ENCODE assay signal across 14 mouse cellular contexts in genomic region chr4:134257198-134258009, GRCm38 (mm10). TPM values are rescaled to one million over a fixed set of nuclear protein-coding genes. Genes with fewer than 3 reads are reported as not detected.
DNase-seq lines count a peak whose midpoint lies in the region; ATAC-seq and TF ChIP-seq lines count a peak whose summit lies in the region.
"Had no signal": no experiment of that assay in that cellular context is flagged by ENCODE, and none has a peak within 500 bp of the region (broad histone marks: within the 10 kb centered on the region; RNA-seq: fewer than 3 reads in every experiment).

No protein-coding gene starts in this region.

- 0 out of 2 replicates have a peak overlapping the region, but pooled peaks have one; percentile 0 for H3K9ac ChIP-seq in heart, embryonic 12.5 days
- no peak overlapping the region for H3K9ac ChIP-seq in lung, postnatal 0 days (replicated peaks; ENCODE audit: low read depth)
- no peak overlapping the region for H3K9ac ChIP-seq in embryonic facial prominence, embryonic 12.5 days
- no peak overlapping the region for H3K9ac ChIP-seq in neural tube, embryonic 13.5 days

- H3K27me3 ChIP-seq in heart, embryonic 12.5 days (replicated peaks), result peaks cover 8% of the 10 kb centered on the region
- H3K27me3 ChIP-seq in lung, postnatal 0 days (replicated peaks; ENCODE audit: insufficient read depth, low read length), result peaks cover 5% of the 10 kb centered on the region
- peaks cover 29% of the 10 kb centered on the region for H3K27me3 ChIP-seq in embryonic facial prominence, embryonic 12.5 days
- peaks cover 34% of the 10 kb centered on the region for H3K27me3 ChIP-seq in neural tube, embryonic 13.5 days

- intact Hi-C loops in heart, postnatal 36 days (cut with DNase I), result no loop called here
- intact Hi-C loops in left cerebral cortex, postnatal 4 days (cut with DNase I), result no loop called here

- TF ChIP-seq CTCF in lung, postnatal 0 days (IDR thresholded peaks at IDR 0.05), result no peak

- H3K4me2 ChIP-seq in heart, embryonic 12.5 days, result peak overlapping the region; percentile 44
- no peak overlapping the region for H3K4me2 ChIP-seq in lung, postnatal 0 days (replicated peaks; ENCODE audit: low read depth, low read length)
- H3K4me2 ChIP-seq in embryonic facial prominence, embryonic 12.5 days (replicated peaks), result 0 out of 2 replicates have a peak overlapping the region, but pooled peaks have one; percentile 5
- H3K4me2 ChIP-seq in neural tube, embryonic 13.5 days, result no peak overlapping the region

- no peak for TF ChIP-seq EP300 in lung, postnatal 0 days (IDR thresholded peaks at IDR 0.05)

- 0 out of 2 replicates have a peak overlapping the region, but pooled peaks have one; percentile 32 for H3K27ac ChIP-seq in heart, embryonic 12.5 days (ENCODE audit: poor library complexity, severe bottlenecking)
- peak overlapping the region; percentile 6; the same call in 1 of the 2 replicates for H3K27ac ChIP-seq in lung, postnatal 0 days (ENCODE audit: low read length)
- H3K27ac ChIP-seq in embryonic facial prominence, embryonic 12.5 days, result 0 out of 2 replicates have a peak overlapping the region, but pooled peaks have one; percentile 23
- H3K27ac ChIP-seq in neural tube, embryonic 13.5 days (replicated peaks), result peak overlapping the region; percentile 9
- H3K27ac ChIP-seq: macrophage had no signal

- ATAC-seq in heart, embryonic 12.5 days (ENCODE audit: insufficient number of reproducible peaks, low FRiP score), result no peak
- ATAC-seq in lung, postnatal 0 days, result peak; percentile 29; the same call in 1 of the 2 replicates
- no peak for ATAC-seq in embryonic facial prominence, embryonic 12.5 days (ENCODE audit: insufficient number of reproducible peaks, insufficient read depth, low FRiP score, low TSS enrichment)
- ATAC-seq in neural tube, embryonic 13.5 days (ENCODE audit: low read depth), result no peak

- H3K4me1 ChIP-seq in heart, embryonic 12.5 days (replicated peaks), result peaks cover 53% of the 10 kb centered on the region
- H3K4me1 ChIP-seq in lung, postnatal 0 days (ENCODE audit: insufficient read depth, low read depth, low read length), result peaks cover 6% of the 10 kb centered on the region
- peaks cover 37% of the 10 kb centered on the region for H3K4me1 ChIP-seq in embryonic facial prominence, embryonic 12.5 days
- peaks cover 48% of the 10 kb centered on the region for H3K4me1 ChIP-seq in neural tube, embryonic 13.5 days (replicated peaks)

- 0 out of 2 replicates have a peak, but pooled peaks cover 4% of the 10 kb centered on the region for H3K9me3 ChIP-seq in heart, embryonic 12.5 days (replicated peaks)
- no peaks in the 10 kb centered on the region for H3K9me3 ChIP-seq in lung, postnatal 0 days (ENCODE audit: low read length)
- H3K9me3 ChIP-seq in embryonic facial prominence, embryonic 12.5 days, result no peaks in the 10 kb centered on the region
- H3K9me3 ChIP-seq in neural tube, embryonic 13.5 days, result no peaks in the 10 kb centered on the region

- 23% methylated on average over 11 of the region's 11 CpGs for WGBS in heart, embryonic 12.5 days
- 32% methylated on average over 11 of the region's 11 CpGs for WGBS in lung, postnatal 0 days
- WGBS in embryonic facial prominence, embryonic 12.5 days, result 12% methylated on average over 11 of the region's 11 CpGs
- 8% methylated on average over 11 of the region's 11 CpGs for WGBS in neural tube, embryonic 13.5 days

- no peaks in the 10 kb centered on the region for H3K36me3 ChIP-seq in heart, embryonic 12.5 days
- H3K36me3 ChIP-seq in lung, postnatal 0 days (ENCODE audit: insufficient read depth, low read length), result no peaks in the 10 kb centered on the region
- no peaks in the 10 kb centered on the region for H3K36me3 ChIP-seq in embryonic facial prominence, embryonic 12.5 days
- H3K36me3 ChIP-seq in neural tube, embryonic 13.5 days, result no peaks in the 10 kb centered on the region

- no peak for DNase-seq in heart, postnatal 36 days
- no peak for DNase-seq in lung, postnatal 0 days (ENCODE audit: low spot score)
- no peak for DNase-seq in lung, adult 18-20 months
- no peak for DNase-seq in left cerebral cortex, postnatal 4 days
- DNase-seq in liver, result no peak
- DNase-seq: right cerebral cortex, postnatal 14 days had no signal

- H3K4me3 ChIP-seq in heart, embryonic 12.5 days, result no peak overlapping the region
- no peak overlapping the region for H3K4me3 ChIP-seq in lung, postnatal 0 days (ENCODE audit: low read depth, low read length)
- no peak overlapping the region for H3K4me3 ChIP-seq in embryonic facial prominence, embryonic 12.5 days
- no peak overlapping the region for H3K4me3 ChIP-seq in neural tube, embryonic 13.5 days

RNA-seq across cellular contexts. Expression of gene Grrp1, which starts 3.5 kb away (rescaled TPM):
- polyA plus RNA-seq in heart, embryonic 12.5 days (2016; fragmentation: Nextera tagmentation; extraction: Ambion mirVana), result 4.5 TPM in 2 replicates
- 1 to 10 TPM; 6.1 to 9.5 TPM for total RNA-seq in heart, postnatal 36 days (2021)
- polyA plus RNA-seq in lung, postnatal 0 days (2015; fragmentation: Nextera tagmentation; extraction: Ambion mirVana), result 23.6 and 24.5 TPM in 2 replicates
- 6.3 and 6.4 TPM in 2 replicates for polyA plus RNA-seq in embryonic facial prominence, embryonic 12.5 days (2016; fragmentation: Nextera tagmentation; extraction: Ambion mirVana)
- polyA plus RNA-seq in neural tube, embryonic 13.5 days (2015; fragmentation: Nextera tagmentation; extraction: Ambion mirVana), result 10.4 and 11.3 TPM in 2 replicates
- total RNA-seq in left cerebral cortex, postnatal 4 days (2021), result 1 to 10 TPM; 7.5 to 8.4 TPM
- total RNA-seq: common myeloid progenitor, adult 5-6 weeks had no signal
- polyA plus RNA-seq: macrophage had no signal

RNA-seq across cellular contexts. Expression of gene Gm30191, which starts 10.7 kb away (rescaled TPM):
- polyA plus RNA-seq in heart, embryonic 12.5 days (2016; fragmentation: Nextera tagmentation; extraction: Ambion mirVana), result not detected in 2 replicates
- not detected for total RNA-seq in heart, postnatal 36 days (2021)
- polyA plus RNA-seq in lung, postnatal 0 days (2015; fragmentation: Nextera tagmentation; extraction: Ambion mirVana), result not detected in 2 replicates
- polyA plus RNA-seq in embryonic facial prominence, embryonic 12.5 days (2016; fragmentation: Nextera tagmentation; extraction: Ambion mirVana), result not detected in 2 replicates
- polyA plus RNA-seq in neural tube, embryonic 13.5 days (2015; fragmentation: Nextera tagmentation; extraction: Ambion mirVana), result not detected in 2 replicates
- total RNA-seq in left cerebral cortex, postnatal 4 days (2021), result not detected
- total RNA-seq: common myeloid progenitor, adult 5-6 weeks; heart, adult 18-20 months; left cerebral cortex, postnatal 10 days had no signal
- polyA plus RNA-seq: macrophage had no signal

RNA-seq across cellular contexts. Expression of gene Zfp593, which starts 12.0 kb away (rescaled TPM):
- 11.2 and 12.3 TPM in 2 replicates for polyA plus RNA-seq in heart, embryonic 12.5 days (2016; fragmentation: Nextera tagmentation; extraction: Ambion mirVana)
- total RNA-seq in heart, postnatal 36 days (2021), result 1 to 10 TPM; 2.6 to 3.7 TPM
- polyA plus RNA-seq in lung, postnatal 0 days (2015; fragmentation: Nextera tagmentation; extraction: Ambion mirVana), result 9.0 and 9.2 TPM in 2 replicates
- 19.5 and 19.8 TPM in 2 replicates for polyA plus RNA-seq in embryonic facial prominence, embryonic 12.5 days (2016; fragmentation: Nextera tagmentation; extraction: Ambion mirVana)
- polyA plus RNA-seq in neural tube, embryonic 13.5 days (2015; fragmentation: Nextera tagmentation; extraction: Ambion mirVana), result 15.1 and 15.7 TPM in 2 replicates
- total RNA-seq in left cerebral cortex, postnatal 4 days (2021), result 10 to 100 TPM; 15.4 to 16.5 TPM

RNA-seq across cellular contexts. Expression of gene E130218I03Rik, which starts 13.9 kb away (rescaled TPM):
- polyA plus RNA-seq in heart, embryonic 12.5 days (2016; fragmentation: Nextera tagmentation; extraction: Ambion mirVana), result 0.23 and 0.51 TPM in 2 replicates
- not detected for total RNA-seq in heart, postnatal 36 days (2021)
- 0.31 TPM in 1 of 2 replicates, not detected in the other for polyA plus RNA-seq in lung, postnatal 0 days (2015; fragmentation: Nextera tagmentation; extraction: Ambion mirVana)
- 1.4 and 1.7 TPM in 2 replicates for polyA plus RNA-seq in embryonic facial prominence, embryonic 12.5 days (2016; fragmentation: Nextera tagmentation; extraction: Ambion mirVana)
- polyA plus RNA-seq in neural tube, embryonic 13.5 days (2015; fragmentation: Nextera tagmentation; extraction: Ambion mirVana), result 0.47 TPM in 1 of 2 replicates, not detected in the other
- not detected for total RNA-seq in left cerebral cortex, postnatal 4 days (2021)
- total RNA-seq: heart, adult 18-20 months; left cerebral cortex, postnatal 10 days had no signal
- polyA plus RNA-seq: brain, embryonic 14.5 days; macrophage had no signal

RNA-seq across cellular contexts. Expression of gene Cnksr1, which starts 19.2 kb away (rescaled TPM):
- 0.61 and 1.4 TPM in 2 replicates for polyA plus RNA-seq in heart, embryonic 12.5 days (2016; fragmentation: Nextera tagmentation; extraction: Ambion mirVana)
- 1 to 10 TPM; 4.7 to 5.5 TPM for total RNA-seq in heart, postnatal 36 days (2021)
- polyA plus RNA-seq in lung, postnatal 0 days (2015; fragmentation: Nextera tagmentation; extraction: Ambion mirVana), result 11.9 and 13.0 TPM in 2 replicates
- polyA plus RNA-seq in embryonic facial prominence, embryonic 12.5 days (2016; fragmentation: Nextera tagmentation; extraction: Ambion mirVana), result 2.1 and 2.5 TPM in 2 replicates
- 0.29 TPM in 1 of 2 replicates, not detected in the other for polyA plus RNA-seq in neural tube, embryonic 13.5 days (2015; fragmentation: Nextera tagmentation; extraction: Ambion mirVana)
- under 1 TPM; 0.22 to 0.36 TPM for total RNA-seq in left cerebral cortex, postnatal 4 days (2021)
- total RNA-seq: common myeloid progenitor, adult 5-6 weeks had no signal
- polyA plus RNA-seq: macrophage had no signal

Comparison
In these comparisons a context has a peak if more than half of its experiments do, and no peak if none do; other contexts are left out.
1. H3K4me2 ChIP-seq: peak in heart, embryonic 12.5 days (single experiment) and embryonic facial prominence, embryonic 12.5 days (single experiment); none in lung, postnatal 0 days (single experiment) and neural tube, embryonic 13.5 days (single experiment).
2. Peak in every context shown above with its lines, with median percentiles within 50 percentile points of each other: H3K27ac ChIP-seq.